Mouse (Mus musculus) lung, postnatal 0 days (tissue): ENCODE measurements around the gene Cables2. TPM values are rescaled to one million over a fixed set of nuclear protein-coding genes. Genes with fewer than 3 reads are reported as not detected.

Experiments
- ATAC-seq: fragments of 200-750 bp; cut with Nextera tagmentation; 2 replicates; pipeline ENCODE4 v1.8.0; 2017; ENCODE audit warnings: moderate library complexity
- DNase-seq: peaks from one replicate; pipeline ENCODE4 v3.0.0-alpha.2; 2016; ENCODE audit warnings: low spot score
- H3K27ac ChIP-seq: fragments of 300-500 bp; sonication (generic); 2 replicates; pipeline ENCODE4 v1.5.1; 2014; ENCODE audit warnings: antibody characterized with exemption, mild to moderate bottlenecking, low read length, mixed read lengths
- H3K27me3 ChIP-seq: fragments of 300-500 bp; sonication (generic); replicated peaks from 2 replicates; pipeline ENCODE4 v1.6.1; 2014; ENCODE audit warnings: low read length, mixed read lengths; ENCODE audit not compliant: insufficient read depth
- H3K36me3 ChIP-seq: fragments of 300-500 bp; sonication (generic); 2 replicates; pipeline ENCODE4 v1.6.1; 2014; ENCODE audit warnings: low read length, mixed read lengths; ENCODE audit not compliant: insufficient read depth
- H3K4me1 ChIP-seq: fragments of 300-500 bp; sonication (generic); 2 replicates; pipeline ENCODE4 v1.6.1; 2014; ENCODE audit warnings: antibody characterized with exemption, low read depth, low read length, mixed read lengths; ENCODE audit not compliant: insufficient read depth
- H3K4me2 ChIP-seq: fragments of 300-500 bp; sonication (generic); replicated peaks from 2 replicates; pipeline ENCODE4 v1.6.1; 2014; ENCODE audit warnings: low read depth, mild to moderate bottlenecking, low read length, moderate library complexity, mixed read lengths
- H3K4me3 ChIP-seq: fragments of 300-500 bp; sonication (generic); 2 replicates; pipeline ENCODE4 v1.5.1; 2014; ENCODE audit warnings: low read depth, low read length
- H3K9ac ChIP-seq: fragments of 300-500 bp; sonication (generic); replicated peaks from 2 replicates; pipeline ENCODE4 v1.6.1; 2014; ENCODE audit warnings: low read depth, mild to moderate bottlenecking
- H3K9me3 ChIP-seq: fragments of 300-500 bp; sonication (generic); 2 replicates; pipeline ENCODE4 v1.6.1; 2016; ENCODE audit warnings: low read length, mixed read lengths
- CTCF ChIP-seq: IDR thresholded peaks from 2 replicates; pipeline ENCODE4 v1.5.1; 2016; ENCODE audit warnings: antibody characterized with exemption, mild to moderate bottlenecking
- EP300 ChIP-seq: IDR thresholded peaks from 2 replicates; pipeline ENCODE4 v1.6.1; 2016; ENCODE audit warnings: antibody characterized with exemption, mild to moderate bottlenecking, control low read depth
- WGBS: fragments of 180-500 bp; shearing (Covaris S2); extraction: QIAGEN DNeasy Blood & Tissue Kit; methylation state at CpG from one replicate; pipeline ENCODE4 v1.1.7; 2014; 5-methylcytosine and 5-hydroxymethylcytosine counted together
- polyA plus RNA-seq: library from polyadenylated mRNA; unstranded; fragments of >200 nt; fragmentation: Nextera tagmentation; extraction: Ambion mirVana; gene quantifications from 2 replicates; pipeline ENCODE4 v1.2.1, GENCODE M21; 2015

The Cables2 gene
- polyA plus RNA-seq, 1 experiment from 2014 or later, result 15.5 TPM

DNA sequence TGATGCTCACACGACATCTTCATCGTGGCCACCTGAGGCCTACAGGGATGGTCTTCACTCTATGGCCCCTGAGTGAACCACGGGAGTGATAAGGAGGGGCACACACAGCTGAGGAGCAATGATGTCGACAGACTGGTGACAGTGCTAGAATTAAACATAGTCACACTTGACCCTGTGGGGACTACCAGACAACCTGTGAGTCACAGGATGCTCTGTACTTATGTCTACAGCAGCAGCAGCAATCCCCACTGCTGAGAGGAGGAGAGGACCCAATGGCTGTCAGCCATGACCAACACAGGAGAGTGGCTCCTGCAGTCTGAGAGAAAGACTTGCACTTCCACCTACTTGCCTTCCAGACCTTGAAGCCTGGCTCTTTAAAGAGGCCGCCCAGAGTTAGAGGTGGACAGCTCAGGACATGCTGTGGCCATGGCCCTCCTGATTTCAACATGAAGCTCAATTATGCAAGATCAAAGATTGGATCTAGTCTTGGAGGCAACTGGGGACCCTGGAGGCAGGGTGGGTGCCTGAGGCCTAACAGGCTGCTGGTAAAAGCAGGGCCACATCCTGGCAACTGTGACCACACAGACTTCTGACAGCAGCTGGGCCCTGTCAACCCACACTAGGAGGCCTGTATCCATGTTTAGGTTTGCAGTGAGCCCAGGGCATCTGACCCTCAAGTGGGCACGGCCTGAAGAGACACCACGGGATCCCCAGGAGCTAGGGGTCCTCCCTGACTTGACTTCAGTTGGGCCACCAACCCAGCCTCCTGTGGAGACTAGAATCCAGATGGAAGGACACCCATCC is 40.0 kb downstream of the Cables2 start:
- WGBS, result 54% methylated on average over 7 of the region's 7 CpGs
- H3K27me3 ChIP-seq, result no peaks in the 10 kb centered on the region
- peaks cover 44% of the 10 kb centered on the region for H3K4me1 ChIP-seq
- H3K4me2 ChIP-seq, result no peak overlapping the region
- peak overlapping the region; percentile 91 for H3K27ac ChIP-seq
- H3K9me3 ChIP-seq, result no peaks in the 10 kb centered on the region
- H3K9ac ChIP-seq, result no peak overlapping the region
- H3K36me3 ChIP-seq, result no peaks in the 10 kb centered on the region
- H3K4me3 ChIP-seq, result no peak overlapping the region
- TF ChIP-seq CTCF, result no peak
- TF ChIP-seq EP300, result peak; percentile 29
- DNase-seq (peak; percentile 38), ATAC-seq (0 out of 2 replicates have a peak, but pooled peaks have one; percentile 2)

DNA sequence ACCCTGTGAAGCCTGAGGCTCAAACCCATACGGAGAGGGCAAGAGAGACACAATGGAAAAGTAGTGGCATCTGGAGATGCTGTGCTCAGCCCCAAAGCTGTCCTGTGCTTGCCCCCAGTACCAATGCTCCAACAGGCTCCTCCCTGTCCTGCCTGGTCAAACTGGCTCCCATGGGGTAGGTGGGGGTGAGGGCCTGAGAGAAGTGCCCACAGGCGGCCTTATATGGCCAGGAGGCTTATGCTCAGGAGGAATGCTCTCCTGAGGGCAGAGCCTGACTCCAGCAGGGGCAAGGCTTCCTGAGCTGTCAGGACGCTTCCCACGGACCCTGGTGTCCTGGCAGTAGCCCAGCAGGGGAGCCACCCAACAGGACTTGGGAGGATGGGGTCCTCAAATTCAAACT is 42.8 kb downstream of the Cables2 start:
- TF ChIP-seq EP300, result no peak
- no peak for TF ChIP-seq CTCF
- Histone ChIP-seq H3K9ac (no peak overlapping the region), H3K4me1 (peaks cover 58% of the 10 kb centered on the region), H3K36me3 (no peaks in the 10 kb centered on the region), H3K4me3 (no peak overlapping the region), H3K9me3 (no peaks in the 10 kb centered on the region), H3K27me3 (no peaks in the 10 kb centered on the region), H3K4me2 (no peak overlapping the region), H3K27ac (peak overlapping the region; percentile 43; the same call in 1 of the 2 replicates)
- ATAC-seq, result peak; percentile 11
- DNase-seq, result peak; percentile 59
- WGBS, result 37% methylated on average over 4 of the region's 4 CpGs

DNA sequence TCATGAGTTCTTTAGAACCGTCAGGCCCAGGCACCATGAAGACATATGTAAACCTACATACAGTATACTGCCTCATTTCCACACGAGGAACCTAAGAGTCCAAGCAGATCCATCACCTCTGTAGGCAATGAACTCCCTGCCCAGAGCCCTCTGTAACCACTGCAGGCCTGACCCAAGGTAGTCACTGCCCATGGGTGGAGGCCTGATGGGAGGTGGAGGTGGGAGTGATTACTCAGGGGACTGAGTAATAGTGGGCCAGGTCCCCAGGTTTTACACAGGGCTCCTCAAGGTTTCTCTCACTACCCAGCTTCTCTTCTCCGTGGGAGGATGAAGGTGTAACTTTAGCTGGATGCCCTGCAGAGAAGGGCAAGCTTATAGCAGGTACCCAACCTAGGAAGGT is 44.2 kb downstream of the Cables2 start:
- Histone ChIP-seq H3K9me3 (no peaks in the 10 kb centered on the region), H3K4me2 (no peak overlapping the region), H3K36me3 (no peaks in the 10 kb centered on the region), H3K4me3 (no peak overlapping the region), H3K27ac (peak overlapping the region; percentile 89), H3K4me1 (peaks cover 46% of the 10 kb centered on the region), H3K9ac (no peak overlapping the region), H3K27me3 (no peaks in the 10 kb centered on the region)
- no peak for DNase-seq
- WGBS, result 62% methylated on average over 3 of the region's 3 CpGs
- ATAC-seq, result no peak
- TF ChIP-seq EP300 (no peak), CTCF (no peak)

DNA sequence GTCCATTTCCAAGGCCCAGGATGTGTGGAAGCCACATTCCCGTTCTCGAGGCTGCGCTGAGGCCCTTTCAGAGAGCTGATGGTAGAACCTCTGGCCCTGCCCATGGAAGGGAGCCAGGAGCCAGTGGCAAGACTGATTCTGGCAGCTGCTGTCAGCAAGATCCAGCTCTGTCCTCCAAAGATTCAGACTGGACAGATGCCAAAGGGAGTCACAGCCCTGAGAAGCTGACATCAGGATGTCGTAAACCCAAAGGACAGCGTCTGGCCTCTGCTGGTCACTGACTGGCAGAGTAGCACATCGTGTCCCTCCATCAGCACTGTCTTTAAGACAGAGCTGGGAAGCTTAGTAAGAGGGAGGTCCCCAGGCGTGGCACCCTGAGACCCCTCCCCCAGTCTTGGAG is 44.7 kb downstream of the Cables2 start:
- H3K9ac ChIP-seq, result no peak overlapping the region

DNA sequence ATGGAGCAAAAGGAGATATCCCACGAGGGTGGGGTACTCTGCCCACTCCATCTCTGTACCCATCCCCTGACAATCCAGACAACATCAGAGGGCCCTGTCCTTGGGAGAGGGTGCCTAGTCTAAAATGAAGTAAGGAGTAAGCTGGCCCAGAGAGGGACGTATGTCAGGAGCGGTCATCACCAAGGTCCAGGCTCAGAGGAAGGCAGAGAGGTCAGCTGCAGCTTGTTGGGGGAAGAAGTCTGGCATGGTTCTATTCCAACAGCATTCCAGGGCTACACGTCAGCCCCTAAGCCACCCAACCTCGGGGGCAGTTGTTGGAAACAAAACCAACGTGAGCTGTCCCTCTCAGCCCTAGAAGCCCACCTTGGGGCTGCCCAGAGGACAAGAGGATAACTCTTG is 45.2 kb downstream of the Cables2 start:
- Histone ChIP-seq H3K36me3 (no peaks in the 10 kb centered on the region), H3K27ac (peak overlapping the region; percentile 89), H3K27me3 (no peaks in the 10 kb centered on the region), H3K4me2 (peak overlapping the region; percentile 47), H3K9me3 (no peaks in the 10 kb centered on the region), H3K4me3 (no peak overlapping the region), H3K9ac (peak overlapping the region; percentile 32), H3K4me1 (peaks cover 42% of the 10 kb centered on the region; the same call in 1 of the 2 replicates)
- TF ChIP-seq CTCF (no peak), EP300 (no peak)
- WGBS, result 38% methylated on average over 6 of the region's 6 CpGs
- no peak for ATAC-seq
- DNase-seq, result no peak

More for the DNA sequence above, 44.7 kb downstream of the Cables2 start:
- ATAC-seq, result peak; percentile 50
- Histone ChIP-seq H3K36me3 (no peaks in the 10 kb centered on the region), H3K4me3 (no peak overlapping the region), H3K4me1 (peaks cover 42% of the 10 kb centered on the region), H3K27ac (peak overlapping the region; percentile 89), H3K27me3 (no peaks in the 10 kb centered on the region), H3K9me3 (no peaks in the 10 kb centered on the region), H3K4me2 (no peak overlapping the region)
- 35% methylated on average over 7 of the region's 7 CpGs for WGBS
- peak; percentile 95 for DNase-seq
- TF ChIP-seq CTCF, result peak; percentile 60
- TF ChIP-seq EP300, result peak; percentile 67; the same call in 1 of the 2 replicates

DNA sequence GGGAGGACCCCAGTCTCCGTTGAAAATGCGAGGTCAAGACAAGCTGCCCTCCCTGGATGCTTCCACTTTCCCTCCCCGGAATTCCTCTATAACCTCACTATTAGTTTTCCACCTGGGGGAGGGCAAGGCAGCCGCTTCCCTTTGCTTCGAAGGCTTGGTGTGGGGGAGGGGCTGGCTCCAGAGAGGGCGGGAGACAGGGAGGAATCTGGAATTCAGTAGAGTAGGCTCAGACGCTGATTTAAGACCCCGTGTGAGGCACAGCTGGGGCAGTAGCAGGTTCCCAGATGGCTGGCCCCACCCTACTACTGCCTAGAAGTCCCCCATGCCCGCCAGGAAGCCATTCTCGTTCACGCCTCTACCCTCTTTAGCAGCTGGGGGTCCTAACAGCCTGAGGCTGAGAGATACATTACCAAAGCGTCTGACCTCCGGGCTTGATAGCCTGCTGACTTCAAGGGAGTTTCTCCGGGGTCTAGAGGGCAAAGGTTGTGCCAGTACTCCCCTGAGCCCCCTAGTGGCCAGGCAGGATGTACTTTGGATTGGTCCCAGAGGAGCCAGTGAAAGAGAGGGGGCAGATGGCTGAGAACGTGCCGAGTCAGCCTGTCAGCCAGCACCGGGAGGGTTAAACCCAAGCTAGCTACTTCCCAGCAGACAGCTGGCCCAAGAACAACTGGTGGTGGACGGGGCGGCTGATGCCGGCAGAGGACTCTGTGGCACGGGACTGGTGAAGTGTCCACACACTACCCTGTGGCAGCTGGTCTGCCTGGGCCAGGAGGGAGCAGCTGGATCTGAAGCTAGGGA is 45.8 kb downstream of the Cables2 start:
- Histone ChIP-seq H3K9me3 (no peaks in the 10 kb centered on the region), H3K4me3 (peak overlapping the region; percentile 10; the same call in 1 of the 2 replicates), H3K4me2 (peak overlapping the region; percentile 47), H3K27ac (peak overlapping the region; percentile 89), H3K9ac (peak overlapping the region; percentile 32), H3K36me3 (no peaks in the 10 kb centered on the region), H3K4me1 (peaks cover 44% of the 10 kb centered on the region; the same call in 1 of the 2 replicates), H3K27me3 (no peaks in the 10 kb centered on the region)
- 5% methylated on average over 21 of the region's 21 CpGs for WGBS
- DNase-seq (peak; percentile 86), ATAC-seq (peak; percentile 33)
- TF ChIP-seq EP300 (no peak; the same call in 1 of the 2 replicates), CTCF (peak; percentile 92)
